Mouse (Mus musculus): ENCODE data around the gene Lce1m. TPM values are rescaled to one million over a fixed set of nuclear protein-coding genes. Genes with fewer than 3 reads are reported as not detected.

The Lce1m gene
- polyA plus RNA-seq, 1 experiment from 2014 or later = not detected

Other genes with a start within 250 kb of the Lce1m start
- not detected in 2 replicates for gene Lce1i, start 240.2 kb downstream of the Lce1m start, polyA plus RNA-seq (2014; fragmentation: Nextera tagmentation; extraction: Ambion mirVana)
- not detected in 2 replicates for gene Lce1j, start 228.5 kb downstream of the Lce1m start, polyA plus RNA-seq (2014; fragmentation: Nextera tagmentation; extraction: Ambion mirVana)
- not detected in 2 replicates for gene Lce1k, start 211.2 kb downstream of the Lce1m start, polyA plus RNA-seq (2014; fragmentation: Nextera tagmentation; extraction: Ambion mirVana)
- gene Kprp, start 191.8 kb downstream of the Lce1m start, polyA plus RNA-seq (2014; fragmentation: Nextera tagmentation; extraction: Ambion mirVana) = not detected in 2 replicates
- gene Lce1l, start 167.8 kb downstream of the Lce1m start, polyA plus RNA-seq (2014; fragmentation: Nextera tagmentation; extraction: Ambion mirVana) = not detected in 2 replicates
- not detected in 2 replicates for gene 2310050C09Rik, start 148.8 kb downstream of the Lce1m start, polyA plus RNA-seq (2014; fragmentation: Nextera tagmentation; extraction: Ambion mirVana)
- not detected in 2 replicates for gene Lce3a, start 92.8 kb downstream of the Lce1m start, polyA plus RNA-seq (2014; fragmentation: Nextera tagmentation; extraction: Ambion mirVana)
- not detected in 2 replicates for gene Lce3b, start 86.1 kb downstream of the Lce1m start, polyA plus RNA-seq (2014; fragmentation: Nextera tagmentation; extraction: Ambion mirVana)
- not detected in 2 replicates for gene Lce3c, start 74.6 kb downstream of the Lce1m start, polyA plus RNA-seq (2014; fragmentation: Nextera tagmentation; extraction: Ambion mirVana)
- not detected in 2 replicates for gene Lce3d, start 61.7 kb downstream of the Lce1m start, polyA plus RNA-seq (2014; fragmentation: Nextera tagmentation; extraction: Ambion mirVana)
- not detected in 2 replicates for gene Lce3e, start 52.0 kb downstream of the Lce1m start, polyA plus RNA-seq (2014; fragmentation: Nextera tagmentation; extraction: Ambion mirVana)
- gene Lce3f, start 26.8 kb downstream of the Lce1m start, polyA plus RNA-seq (2014; fragmentation: Nextera tagmentation; extraction: Ambion mirVana) = not detected in 2 replicates
- 0.49 and 0.97 TPM in 2 replicates for gene Crct1, start 3.4 kb downstream of the Lce1m start, polyA plus RNA-seq (2014; fragmentation: Nextera tagmentation; extraction: Ambion mirVana)
- gene Gm4858, start 49.8 kb upstream of the Lce1m start, polyA plus RNA-seq (2014; fragmentation: Nextera tagmentation; extraction: Ambion mirVana) = not detected in 2 replicates
- gene Crnn, start 125.7 kb upstream of the Lce1m start, polyA plus RNA-seq (2014; fragmentation: Nextera tagmentation; extraction: Ambion mirVana) = not detected in 2 replicates
- gene Flg2, start 178.2 kb upstream of the Lce1m start, polyA plus RNA-seq (2014; fragmentation: Nextera tagmentation; extraction: Ambion mirVana) = not detected in 2 replicates

All from liver, embryonic 11.5 days (tissue).